Mouse (Mus musculus) heart, embryonic 14.5 days (tissue): ENCODE measurements around the gene Galnt4. TPM values are rescaled to one million over a fixed set of nuclear protein-coding genes. Genes with fewer than 3 reads are reported as not detected.

ENCODE experiments used
- ATAC-seq: fragments of 200-750 bp; cut with Nextera tagmentation; 2 replicates; pipeline ENCODE4 v1.8.0; 2017; ENCODE audit warnings: low read depth, moderate TSS enrichment; ENCODE audit not compliant: insufficient number of reproducible peaks, insufficient read depth, low FRiP score
- H3K27ac ChIP-seq, 2 experiments: fragments of 200-500 bp in 1 of 2; fragments of 300-500 bp in 1 of 2; sonication (generic) in 1 of 2; replicated peaks in 1 of 2; 2 replicates each; pipeline ENCODE4 v1.5.1; 2012 to 2014; ENCODE audit warnings: low read depth in 2 of 2, low read length in 2 of 2, control low read depth in 1 of 2, mild to moderate bottlenecking in 1 of 2, mixed read lengths in 1 of 2; ENCODE audit not compliant: control insufficient read depth in 1 of 2, insufficient read depth in 1 of 2
- H3K27me3 ChIP-seq: fragments of 300-500 bp; sonication (generic); 2 replicates; pipeline ENCODE4 v1.6.1; 2014; ENCODE audit warnings: mild to moderate bottlenecking, low read length, control low read depth; ENCODE audit not compliant: control insufficient read depth, insufficient read depth
- H3K36me3 ChIP-seq: fragments of 300-500 bp; sonication (generic); 2 replicates; pipeline ENCODE4 v1.6.1; 2014; ENCODE audit warnings: mild to moderate bottlenecking, control low read depth, low read length, mixed read lengths; ENCODE audit not compliant: control insufficient read depth, insufficient read depth
- H3K4me1 ChIP-seq, 2 experiments: fragments of 200-500 bp in 1 of 2; fragments of 300-500 bp in 1 of 2; sonication (generic) in 1 of 2; 2 replicates each; pipeline ENCODE4 v1.6.1; 2012 to 2014; ENCODE audit warnings: low read length in 2 of 2, control low read depth in 1 of 2, mixed read lengths in 1 of 2; ENCODE audit not compliant: control insufficient read depth in 2 of 2, insufficient read depth in 2 of 2
- H3K4me2 ChIP-seq: fragments of 300-500 bp; sonication (generic); 2 replicates; pipeline ENCODE4 v1.6.1; 2014; ENCODE audit warnings: mild to moderate bottlenecking, low read length
- H3K4me3 ChIP-seq, 2 experiments: fragments of 200-500 bp in 1 of 2; fragments of 300-500 bp in 1 of 2; sonication (generic) in 1 of 2; 2 replicates each; pipeline ENCODE4 v1.5.1; 2012 to 2014; ENCODE audit warnings: low read length in 2 of 2, mild to moderate bottlenecking in 2 of 2, control low read depth in 1 of 2, low read depth in 1 of 2, moderate library complexity in 1 of 2; ENCODE audit not compliant: control insufficient read depth in 1 of 2, insufficient read depth in 1 of 2
- H3K9ac ChIP-seq: fragments of 300-500 bp; sonication (generic); 2 replicates; pipeline ENCODE4 v1.6.1; 2014; ENCODE audit warnings: mild to moderate bottlenecking, low read length
- H3K9me3 ChIP-seq: fragments of 300-500 bp; sonication (generic); 2 replicates; pipeline ENCODE4 v1.6.1; 2016; ENCODE audit warnings: low read length, control low read depth; ENCODE audit not compliant: control insufficient read depth
- WGBS: fragments of 180-500 bp; shearing (Covaris S2); extraction: QIAGEN DNeasy Blood & Tissue Kit; methylation state at CpG from one replicate; pipeline ENCODE4 v1.1.7; 2014; 5-methylcytosine and 5-hydroxymethylcytosine counted together
- polyA plus RNA-seq: library from polyadenylated mRNA; unstranded; fragments of >200 nt; fragmentation: Nextera tagmentation; extraction: Ambion mirVana; gene quantifications from 2 replicates; pipeline ENCODE4 v1.2.1, GENCODE M21; 2014

Galnt4 gene
- polyA plus RNA-seq, 1 experiment from 2014 or later, result 7.4 TPM

DNA sequence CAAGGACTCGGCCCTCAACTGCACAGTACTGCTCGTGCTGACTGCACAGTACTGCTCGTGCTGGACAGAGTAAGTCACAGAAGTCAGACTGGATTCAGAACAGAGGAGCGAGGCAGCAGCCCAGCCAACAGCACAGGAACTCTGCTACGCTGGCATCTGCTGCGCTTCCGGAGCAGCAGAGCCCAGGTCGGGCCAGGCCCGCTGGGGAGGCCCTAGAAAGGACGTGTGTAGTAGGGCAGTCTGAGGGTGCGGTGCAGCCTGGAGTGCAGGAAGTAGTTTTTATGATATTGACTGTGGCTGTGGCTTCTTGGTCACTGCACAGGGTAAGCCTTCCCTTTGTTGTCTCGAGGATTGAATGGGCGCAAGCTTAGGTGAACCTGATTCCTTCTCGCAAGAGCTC is 19.0 kb downstream of the Galnt4 start:
- H3K27ac ChIP-seq, result no peak overlapping the region
- H3K27me3 ChIP-seq, result no peaks in the 10 kb centered on the region
- H3K4me1 ChIP-seq, result peaks cover 0 to 7% of the 10 kb centered on the region in 2 experiments; a peak in 1 of 4 replicates
- H3K9ac ChIP-seq, result no peak overlapping the region
- no peak for ATAC-seq
- no peaks in the 10 kb centered on the region for H3K9me3 ChIP-seq
- H3K4me3 ChIP-seq, result no peak overlapping the region
- WGBS, result 87% methylated on average over 14 of the region's 14 CpGs
- no peak overlapping the region for H3K4me2 ChIP-seq
- H3K36me3 ChIP-seq, result no peaks in the 10 kb centered on the region

DNA sequence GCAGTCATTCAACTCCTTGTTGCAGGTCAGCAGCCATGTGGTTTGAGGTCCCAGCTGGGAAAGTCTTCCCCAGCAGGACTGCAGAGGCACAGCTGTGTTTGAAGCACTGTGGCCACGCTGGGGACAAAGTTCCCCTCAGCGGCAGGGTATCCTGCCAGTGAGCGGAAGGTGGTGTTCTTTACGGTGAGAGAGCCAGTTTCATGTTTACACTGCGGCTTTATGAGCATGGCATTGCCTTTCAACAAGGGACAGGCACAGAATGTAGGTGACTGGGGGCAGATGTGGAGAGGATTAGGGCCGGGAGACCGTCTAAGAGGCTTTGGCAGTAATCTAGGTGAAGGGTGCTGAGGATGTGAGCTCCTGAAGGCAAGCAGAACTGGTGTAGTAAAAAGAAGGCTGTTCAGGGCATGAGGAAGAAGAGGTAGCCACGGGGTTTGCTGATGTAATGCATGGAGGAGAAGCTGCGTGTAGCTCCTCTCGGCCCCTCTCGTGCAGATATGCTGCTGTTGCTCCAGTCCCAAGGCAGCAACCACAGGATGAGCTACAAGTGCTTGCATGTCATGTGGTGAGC is 19.8 kb downstream of the Galnt4 start:
- Histone ChIP-seq H3K4me2 (no peak overlapping the region), H3K9me3 (no peaks in the 10 kb centered on the region), H3K36me3 (no peaks in the 10 kb centered on the region), H3K4me1 (peaks cover 0 to 7% of the 10 kb centered on the region in 2 experiments; a peak in 1 of 4 replicates), H3K27me3 (no peaks in the 10 kb centered on the region), H3K4me3 (no peak overlapping the region), H3K27ac (no peak overlapping the region), H3K9ac (no peak overlapping the region)
- ATAC-seq, result no peak
- 76% methylated on average over 11 of the region's 11 CpGs for WGBS

DNA sequence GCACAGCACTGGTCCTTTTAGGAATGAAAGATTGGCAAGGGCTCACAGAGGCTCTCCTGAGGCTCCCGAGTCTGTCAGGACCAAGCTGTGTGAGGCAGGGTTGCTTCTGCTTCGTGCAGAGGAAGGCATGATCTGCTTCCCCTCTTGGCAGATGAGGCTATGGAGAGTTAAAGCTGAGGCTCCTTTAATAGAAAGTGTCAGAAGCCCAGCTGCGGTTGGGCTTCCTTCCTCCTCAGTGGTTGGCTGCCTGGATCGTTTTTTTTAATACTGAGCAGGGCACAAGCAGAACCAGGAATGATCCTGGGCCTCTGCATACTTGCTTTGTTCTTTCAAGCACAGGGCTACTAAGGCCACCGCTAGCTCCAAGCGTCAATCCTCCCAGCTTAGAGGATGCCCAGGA is 22.7 kb downstream of the Galnt4 start:
- no peak overlapping the region for H3K4me2 ChIP-seq
- no peaks in the 10 kb centered on the region for H3K9me3 ChIP-seq
- H3K27me3 ChIP-seq, result no peaks in the 10 kb centered on the region
- peaks cover 0 to 7% of the 10 kb centered on the region in 2 experiments; a peak in 1 of 4 replicates for H3K4me1 ChIP-seq
- no peak for ATAC-seq
- H3K4me3 ChIP-seq, result no peak overlapping the region
- H3K27ac ChIP-seq, result no peak overlapping the region
- WGBS, result 15% methylated on average over 6 of the region's 6 CpGs
- 0 out of 2 replicates have a peak, but pooled peaks cover 4% of the 10 kb centered on the region for H3K36me3 ChIP-seq
- no peak overlapping the region for H3K9ac ChIP-seq

DNA sequence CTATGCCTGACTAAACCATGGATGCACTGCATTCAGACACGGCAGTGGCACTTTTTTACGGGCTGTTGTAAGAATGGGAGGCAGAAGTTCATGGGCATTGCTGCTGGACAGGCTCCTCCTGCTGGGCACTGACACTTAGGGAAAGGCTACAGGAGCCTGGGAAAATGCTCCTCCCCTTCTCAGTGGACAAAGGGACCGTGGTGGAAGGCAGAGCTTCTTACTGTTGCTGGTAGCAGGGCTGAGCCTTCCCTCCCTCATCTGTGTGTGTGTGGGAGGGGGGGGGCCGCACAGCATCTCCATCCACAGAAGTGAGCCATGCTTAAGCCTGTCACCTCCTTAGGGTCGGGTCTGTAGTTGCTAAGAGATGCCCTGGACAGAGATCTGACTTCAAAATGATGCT is 23.3 kb downstream of the Galnt4 start:
- Histone ChIP-seq H3K4me3 (no peak overlapping the region), H3K9ac (no peak overlapping the region), H3K9me3 (no peaks in the 10 kb centered on the region), H3K4me1 (peaks cover 3 to 7% of the 10 kb centered on the region in 2 experiments; a peak in 3 of 4 replicates), H3K27me3 (no peaks in the 10 kb centered on the region), H3K4me2 (no peak overlapping the region), H3K36me3 (0 out of 2 replicates have a peak, but pooled peaks cover 4% of the 10 kb centered on the region), H3K27ac (no peak overlapping the region)
- 64% methylated on average over 5 of the region's 5 CpGs for WGBS
- ATAC-seq, result no peak

DNA sequence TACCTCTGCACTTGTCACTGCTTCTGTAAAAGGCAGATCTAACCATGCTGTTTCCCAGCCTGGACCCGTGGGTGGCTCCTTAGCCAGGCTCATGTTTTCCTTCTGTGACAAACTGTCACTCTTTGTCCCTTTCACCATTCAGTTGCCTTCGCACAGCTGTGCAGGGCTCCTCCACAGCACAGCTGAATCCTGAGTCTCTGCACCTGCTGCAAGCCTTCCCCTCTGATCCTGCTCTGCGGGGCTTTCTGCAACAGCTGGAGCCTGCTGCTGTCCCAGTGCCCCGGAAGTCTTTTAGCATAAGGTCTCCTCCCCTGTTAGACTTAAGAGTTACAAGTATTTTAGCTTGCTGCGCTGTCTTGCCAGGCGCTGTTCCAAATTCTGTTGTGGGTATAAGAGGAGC is 24.2 kb downstream of the Galnt4 start:
- Histone ChIP-seq H3K9me3 (no peaks in the 10 kb centered on the region), H3K36me3 (0 out of 2 replicates have a peak, but pooled peaks cover 4% of the 10 kb centered on the region), H3K4me3 (no peak overlapping the region), H3K4me1 (peaks cover 6 to 7% of the 10 kb centered on the region in 2 experiments; a peak in 3 of 4 replicates), H3K27me3 (no peaks in the 10 kb centered on the region), H3K27ac (no peak overlapping the region), H3K9ac (no peak overlapping the region), H3K4me2 (no peak overlapping the region)
- WGBS, result 69% methylated on average over 6 of the region's 6 CpGs
- no peak for ATAC-seq

DNA sequence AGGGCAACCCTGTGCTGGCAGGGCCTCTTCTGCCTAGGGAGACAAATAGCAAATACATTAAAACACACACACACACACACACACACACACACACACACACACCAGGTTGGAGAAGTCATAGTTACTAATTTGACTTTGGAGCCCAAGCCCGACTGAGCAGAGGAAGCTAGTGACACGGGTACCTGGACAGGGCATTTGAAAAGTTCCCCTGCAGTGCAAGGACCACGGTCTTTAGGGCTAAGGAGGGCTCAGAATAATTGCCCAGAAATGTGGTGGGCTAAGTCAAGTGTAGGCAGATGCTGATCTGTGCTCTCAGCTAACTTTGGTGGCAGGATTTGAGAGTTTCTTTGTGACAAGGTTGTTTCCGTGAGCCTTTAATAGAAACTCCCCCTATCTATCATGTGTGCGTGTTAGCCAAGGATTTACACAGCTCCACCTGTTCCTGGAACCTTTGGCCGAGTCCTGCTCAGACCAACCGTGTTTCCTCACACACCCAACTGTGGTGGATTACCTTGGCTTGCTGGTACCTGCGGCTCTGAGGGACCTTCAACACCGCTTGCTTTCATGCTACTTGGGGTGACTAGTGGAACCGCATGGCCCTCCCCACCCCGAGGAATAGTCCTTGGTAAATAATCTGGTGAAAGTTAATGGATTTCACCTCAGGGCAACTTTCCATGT is 24.8 kb downstream of the Galnt4 start:
- no peak overlapping the region for H3K27ac ChIP-seq
- H3K4me3 ChIP-seq, result no peak overlapping the region
- H3K4me2 ChIP-seq, result no peak overlapping the region
- no peak overlapping the region for H3K9ac ChIP-seq
- 0 out of 2 replicates have a peak, but pooled peaks cover 4% of the 10 kb centered on the region for H3K36me3 ChIP-seq
- WGBS, result 88% methylated on average over 11 of the region's 11 CpGs
- H3K27me3 ChIP-seq, result no peaks in the 10 kb centered on the region
- ATAC-seq, result no peak
- peaks cover 6 to 7% of the 10 kb centered on the region in 2 experiments; a peak in 3 of 4 replicates for H3K4me1 ChIP-seq
- H3K9me3 ChIP-seq, result no peaks in the 10 kb centered on the region

DNA sequence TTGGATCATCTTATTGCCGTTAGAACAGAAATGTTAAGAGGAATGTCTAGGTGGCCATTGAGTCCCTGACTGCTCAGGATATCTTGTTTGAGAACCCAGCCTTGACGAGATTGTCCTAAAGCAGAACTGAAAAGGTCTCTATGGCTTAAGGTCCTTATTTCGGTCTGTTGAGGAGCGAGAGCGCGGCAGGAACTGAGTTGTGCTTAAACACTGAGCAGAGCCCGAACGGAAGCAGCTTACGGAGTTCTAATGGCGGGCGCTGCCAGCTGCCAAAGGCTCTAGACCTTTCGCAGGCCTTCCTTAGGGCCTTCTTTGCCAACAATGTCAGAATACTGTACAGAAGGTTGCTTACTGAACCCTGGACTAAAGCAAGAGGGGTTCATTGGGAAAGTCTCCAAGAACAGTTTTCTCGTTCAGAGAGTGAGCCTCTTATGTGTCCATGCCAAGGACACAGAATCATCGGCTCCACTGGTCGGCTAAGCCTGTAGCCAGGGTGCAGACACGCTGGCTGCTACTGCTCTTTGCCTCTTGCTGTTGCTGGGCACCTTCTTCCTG is 25.4 kb downstream of the Galnt4 start:
- Histone ChIP-seq H3K4me3 (no peak overlapping the region), H3K4me2 (no peak overlapping the region), H3K27ac (no peak overlapping the region), H3K4me1 (peaks cover 6 to 7% of the 10 kb centered on the region in 2 experiments; a peak in 3 of 4 replicates), H3K36me3 (0 out of 2 replicates have a peak, but pooled peaks cover 4% of the 10 kb centered on the region), H3K27me3 (no peaks in the 10 kb centered on the region), H3K9ac (no peak overlapping the region), H3K9me3 (no peaks in the 10 kb centered on the region)
- WGBS, result 91% methylated on average over 16 of the region's 16 CpGs
- no peak for ATAC-seq
